Mouse (Mus musculus) heart, embryonic 11.5 days (tissue): ENCODE measurements at regions not wholly inside any gene's neighbourhood (a gene's known extent, or its start where the extent isn't known, plus 50 kb on each side); places are given as distances from the start of the nearest gene placed in this dataset.
"Not testable (repeated sequence)": the region's sequence is repeated elsewhere in the genome, so short reads cannot be mapped to it uniquely, and the experiment has no call there.

Experiments
- ATAC-seq: fragments of 200-750 bp; cut with Nextera tagmentation; replicated peaks from 2 replicates; pipeline ENCODE4 v1.8.0; 2017; ENCODE audit warnings: moderate library complexity; ENCODE audit not compliant: insufficient number of reproducible peaks, low FRiP score, low TSS enrichment
- H3K27ac ChIP-seq: fragments of 300-500 bp; sonication (generic); 2 replicates; pipeline ENCODE4 v1.5.1; 2014; ENCODE audit warnings: mild to moderate bottlenecking, low read depth, low read length
- H3K27me3 ChIP-seq: fragments of 300-500 bp; sonication (generic); 2 replicates; pipeline ENCODE4 v1.6.1; 2014; ENCODE audit warnings: mild to moderate bottlenecking, low read length, mixed read lengths; ENCODE audit not compliant: control insufficient read depth, insufficient read depth
- H3K36me3 ChIP-seq: fragments of 300-500 bp; sonication (generic); 2 replicates; pipeline ENCODE4 v1.6.1; 2014; ENCODE audit warnings: mild to moderate bottlenecking, low read length, moderate library complexity, mixed read lengths; ENCODE audit not compliant: control insufficient read depth, insufficient read depth
- H3K4me1 ChIP-seq: fragments of 300-500 bp; sonication (generic); 2 replicates; pipeline ENCODE4 v1.6.1; 2014; ENCODE audit warnings: low read length; ENCODE audit not compliant: control insufficient read depth, insufficient read depth
- H3K4me2 ChIP-seq: fragments of 300-500 bp; sonication (generic); 2 replicates; pipeline ENCODE4 v1.6.1; 2014; ENCODE audit warnings: mild to moderate bottlenecking, moderate library complexity
- H3K4me3 ChIP-seq: fragments of 300-500 bp; sonication (generic); 2 replicates; pipeline ENCODE4 v1.5.1; 2014; ENCODE audit warnings: low read depth, low read length
- H3K9ac ChIP-seq: fragments of 300-500 bp; sonication (generic); 2 replicates; pipeline ENCODE4 v1.6.1; 2014; ENCODE audit warnings: mild to moderate bottlenecking, low read depth, low read length, moderate library complexity
- H3K9me3 ChIP-seq: fragments of 300-500 bp; sonication (generic); replicated peaks from 2 replicates; pipeline ENCODE4 v1.6.1; 2016; ENCODE audit warnings: low read length; ENCODE audit not compliant: control insufficient read depth
- WGBS: fragments of 180-500 bp; shearing (Covaris S2); extraction: QIAGEN DNeasy Blood & Tissue Kit; methylation state at CpG from one replicate; pipeline ENCODE4 v1.1.7; 2014; ENCODE audit not compliant: insufficient replicate concordance; 5-methylcytosine and 5-hydroxymethylcytosine counted together

GRCm38 (mm10) chr12:82056782-82057611, 112.1 kb upstream of the Sipa1l1 start:
- H3K9ac ChIP-seq, H3K9me3 ChIP-seq, H3K4me1 ChIP-seq, H3K4me2 ChIP-seq, H3K27me3 ChIP-seq, ATAC-seq, H3K36me3 ChIP-seq, H3K4me3 ChIP-seq, H3K27ac ChIP-seq: not testable (repeated sequence)
- no CpG with 5 or more reads among the region's 6 CpGs for WGBS

GRCm38 (mm10) chr12:82064986-82065385, 104.1 kb upstream of the Sipa1l1 start:
- no peak overlapping the region for H3K4me2 ChIP-seq
- no peaks in the 10 kb centered on the region for H3K9me3 ChIP-seq
- H3K9ac ChIP-seq, result no peak overlapping the region
- no peaks in the 10 kb centered on the region for H3K27me3 ChIP-seq
- no peak for ATAC-seq
- H3K36me3 ChIP-seq, result no peaks in the 10 kb centered on the region
- no peaks in the 10 kb centered on the region for H3K4me1 ChIP-seq
- H3K27ac ChIP-seq, result no peak overlapping the region
- no peak overlapping the region for H3K4me3 ChIP-seq
- 74% methylated on average over 4 of the region's 4 CpGs for WGBS

- Histone ChIP-seq H3K27ac (no peak overlapping the region), H3K4me1 (no peaks in the 10 kb centered on the region), H3K4me3 (no peak overlapping the region), H3K4me2 (no peak overlapping the region), H3K9ac (no peak overlapping the region), H3K9me3 (no peaks in the 10 kb centered on the region), H3K27me3 (no peaks in the 10 kb centered on the region), H3K36me3 (no peaks in the 10 kb centered on the region)
- WGBS, result 41% methylated on average over 4 of the region's 4 CpGs
- no peak for ATAC-seq
Observed at GRCm38 (mm10) chr12:82066860-82067259, 102.3 kb upstream of the Sipa1l1 start.

- no peaks in the 10 kb centered on the region for H3K36me3 ChIP-seq
- WGBS, result 82% methylated on average over 9 of the region's 9 CpGs
Observed at GRCm38 (mm10) chr12:82069621-82070020, 99.5 kb upstream of the Sipa1l1 start.

GRCm38 (mm10) chr12:82072810-82073465, 96.2 kb upstream of the Sipa1l1 start:
- H3K4me1 ChIP-seq, result 0 out of 2 replicates have a peak, but pooled peaks cover 3% of the 10 kb centered on the region
- no peaks in the 10 kb centered on the region for H3K9me3 ChIP-seq
- no peak overlapping the region for H3K27ac ChIP-seq
- H3K9ac ChIP-seq, result no peak overlapping the region
- 48% methylated on average over 13 of the region's 13 CpGs for WGBS
- H3K4me2 ChIP-seq, result no peak overlapping the region
- no peak overlapping the region for H3K4me3 ChIP-seq
- ATAC-seq, result no peak
- H3K36me3 ChIP-seq, result no peaks in the 10 kb centered on the region
- H3K27me3 ChIP-seq, result no peaks in the 10 kb centered on the region

More at GRCm38 (mm10) chr12:82069621-82070020, 99.5 kb upstream of the Sipa1l1 start:
- H3K4me1 ChIP-seq, result no peaks in the 10 kb centered on the region
- no peaks in the 10 kb centered on the region for H3K27me3 ChIP-seq
- H3K27ac ChIP-seq, result no peak overlapping the region
- H3K9me3 ChIP-seq, result no peaks in the 10 kb centered on the region
- H3K4me3 ChIP-seq, result no peak overlapping the region
- no peak overlapping the region for H3K9ac ChIP-seq
- no peak overlapping the region for H3K4me2 ChIP-seq
- no peak for ATAC-seq

GRCm38 (mm10) chr12:82075479-82076221, 93.5 kb upstream of the Sipa1l1 start:
- no peaks in the 10 kb centered on the region for H3K9me3 ChIP-seq
- H3K27ac ChIP-seq, result no peak overlapping the region
- no peak for ATAC-seq
- H3K9ac ChIP-seq, result no peak overlapping the region
- 0 out of 2 replicates have a peak, but pooled peaks cover 3% of the 10 kb centered on the region for H3K4me1 ChIP-seq
- WGBS, result 54% methylated on average over 13 of the region's 13 CpGs
- H3K36me3 ChIP-seq, result no peaks in the 10 kb centered on the region
- no peak overlapping the region for H3K4me3 ChIP-seq
- no peaks in the 10 kb centered on the region for H3K27me3 ChIP-seq
- H3K4me2 ChIP-seq, result no peak overlapping the region

- WGBS, result 57% methylated on average over 8 of the region's 8 CpGs
- Histone ChIP-seq H3K9ac (no peak overlapping the region), H3K27me3 (no peaks in the 10 kb centered on the region), H3K36me3 (no peaks in the 10 kb centered on the region), H3K4me2 (no peak overlapping the region), H3K4me1 (0 out of 2 replicates have a peak, but pooled peaks cover 3% of the 10 kb centered on the region), H3K4me3 (no peak overlapping the region), H3K9me3 (no peaks in the 10 kb centered on the region), H3K27ac (no peak overlapping the region)
- ATAC-seq, result no peak
Observed at GRCm38 (mm10) chr12:82076766-82077165, 92.4 kb upstream of the Sipa1l1 start.

- H3K4me2 ChIP-seq, result no peak overlapping the region
- 0 out of 2 replicates have a peak, but pooled peaks cover 3% of the 10 kb centered on the region for H3K4me1 ChIP-seq
- ATAC-seq, result no peak
- H3K9me3 ChIP-seq, result no peaks in the 10 kb centered on the region
- H3K9ac ChIP-seq, result no peak overlapping the region
- no peaks in the 10 kb centered on the region for H3K36me3 ChIP-seq
- no peaks in the 10 kb centered on the region for H3K27me3 ChIP-seq
- no peak overlapping the region for H3K4me3 ChIP-seq
- H3K27ac ChIP-seq, result no peak overlapping the region
- 80% methylated on average over 5 of the region's 5 CpGs for WGBS
Observed at GRCm38 (mm10) chr12:82077945-82078344, 91.2 kb upstream of the Sipa1l1 start.
